Mouse (Mus musculus) heart, adult 18-20 months (tissue): ENCODE data around the gene Selenop. TPM values are rescaled to one million over a fixed set of nuclear protein-coding genes. Genes with fewer than 3 reads are reported as not detected.

Experiments used
- DNase-seq, 2 experiments: peaks; one replicate each; pipeline ENCODE4 v3.0.0; 2021 to 2022; ENCODE audit warnings: mixed read lengths in 1 of 2
- total RNA-seq, 2 experiments: library from RNA; stranded (reverse); gene quantifications; 2 replicates each; pipeline ENCODE4 v1.2.3; 2021

Selenop gene
- total RNA-seq, 2 experiments from 2014 or later, result 347 to 405 TPM

GRCm38 (mm10) chr15:3269996-3270645 is 1.8 kb downstream of the Selenop start:
- peak in 1 of 2 experiments; percentile 60 for DNase-seq

DNA sequence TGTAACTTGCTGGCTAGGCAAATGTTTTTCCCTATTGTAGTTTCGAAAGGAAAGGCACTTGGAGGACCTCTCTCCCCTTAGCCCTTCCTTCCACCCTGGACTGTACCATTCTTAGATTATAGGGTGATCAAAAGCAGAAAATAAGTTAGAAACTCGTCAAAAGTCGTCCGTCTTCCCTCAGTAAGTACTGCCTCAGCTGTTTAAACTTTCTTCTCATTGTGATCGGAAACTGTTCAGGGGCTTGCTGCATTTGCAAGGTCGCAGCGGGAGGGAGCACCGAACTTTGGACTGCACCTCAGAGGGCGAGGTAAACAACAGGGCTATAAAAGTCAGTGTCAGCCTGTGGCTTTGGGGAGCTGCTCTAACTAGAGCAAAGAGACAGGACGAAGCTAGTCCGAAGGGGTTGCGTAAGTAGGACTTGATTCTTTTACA is 2.3 kb downstream of the Selenop start:
- DNase-seq, result peak; percentile 94 to 97

GRCm38 (mm10) chr15:3271216-3271615 is 2.9 kb downstream of the Selenop start:
- DNase-seq, result peak; percentile 51 to 71

DNA sequence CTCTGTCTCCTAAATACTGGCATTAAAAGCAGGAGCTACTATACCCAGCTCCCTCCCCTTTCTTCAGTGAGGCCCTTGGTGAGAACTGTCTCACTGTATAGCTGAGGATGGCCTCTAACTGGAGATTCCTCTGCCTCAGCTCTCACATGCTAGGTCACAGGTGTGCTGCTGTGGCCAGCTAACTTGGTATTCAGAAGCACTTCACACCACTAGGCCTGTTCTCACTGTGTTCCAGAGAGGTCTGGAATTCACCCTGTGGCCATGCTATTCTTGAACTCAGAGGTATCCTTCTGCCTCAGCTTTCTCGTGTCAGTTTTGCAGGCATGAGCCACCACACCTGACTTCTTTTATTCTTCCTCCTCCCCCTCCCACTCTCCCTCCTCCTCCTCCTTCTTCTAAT is 4.8 kb downstream of the Selenop start:
- DNase-seq, result no peak

- DNase-seq, result no peak
Measured at GRCm38 (mm10) chr15:3277391-3277790, 9.0 kb downstream of the Selenop start.

DNA sequence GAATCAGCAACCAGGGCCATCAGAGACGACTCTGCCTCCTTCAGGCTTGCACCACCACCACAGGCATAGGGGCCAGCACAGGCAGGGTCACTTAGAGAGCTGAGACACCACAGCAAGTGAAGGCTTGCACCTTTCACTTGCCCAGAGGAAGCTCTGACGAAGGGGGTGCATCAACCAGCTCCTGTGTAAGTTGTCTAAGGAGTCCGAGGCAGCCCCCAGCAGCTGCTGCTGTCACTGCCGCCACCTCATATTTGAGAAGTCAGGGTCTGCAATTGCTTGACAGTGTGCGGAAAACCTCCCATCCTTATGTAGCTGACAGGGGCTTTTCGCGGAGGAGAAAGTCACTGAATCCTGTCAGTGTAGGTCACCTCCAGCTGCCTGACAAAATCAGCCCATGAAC is 10.9 kb downstream of the Selenop start:
- DNase-seq, result no peak

DNA sequence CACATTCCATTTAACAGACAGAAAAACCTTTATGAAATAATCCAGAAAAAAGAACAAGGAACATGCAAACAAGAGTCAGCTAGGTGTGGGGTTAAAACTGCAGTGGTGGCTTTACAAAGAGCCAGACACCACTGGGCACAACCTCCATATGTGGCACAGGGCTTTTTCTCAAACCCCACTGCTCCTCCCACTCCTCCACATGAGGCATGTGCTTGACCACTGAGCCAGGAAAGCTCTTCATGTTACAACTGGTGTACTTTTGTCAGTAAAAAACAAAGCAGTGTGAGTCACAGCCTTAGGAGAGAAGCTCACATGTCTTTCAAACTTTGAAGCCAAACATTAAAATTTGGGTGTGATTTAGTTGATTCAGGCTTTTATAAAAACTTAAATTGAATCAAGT is 12.9 kb downstream of the Selenop start:
- no peak for DNase-seq

DNA sequence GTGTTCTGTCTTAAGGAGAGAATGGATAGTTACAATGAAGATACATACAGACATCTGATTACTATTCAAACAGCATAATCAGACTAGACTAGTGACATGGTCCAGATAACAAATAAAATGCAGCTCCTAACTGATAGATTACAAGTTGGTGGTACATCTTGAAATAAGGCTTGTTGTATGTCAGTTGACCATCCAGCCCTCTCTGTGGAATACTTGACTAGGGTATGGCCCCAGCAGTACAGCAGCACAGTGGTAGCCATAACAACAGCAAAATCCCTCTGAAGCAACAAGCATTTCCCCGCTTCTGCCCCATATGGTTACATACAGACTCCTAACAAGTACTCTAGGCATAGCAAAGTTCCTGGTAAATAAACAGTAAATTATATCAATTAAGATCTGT is 13.4 kb downstream of the Selenop start:
- DNase-seq, result no peak

DNA sequence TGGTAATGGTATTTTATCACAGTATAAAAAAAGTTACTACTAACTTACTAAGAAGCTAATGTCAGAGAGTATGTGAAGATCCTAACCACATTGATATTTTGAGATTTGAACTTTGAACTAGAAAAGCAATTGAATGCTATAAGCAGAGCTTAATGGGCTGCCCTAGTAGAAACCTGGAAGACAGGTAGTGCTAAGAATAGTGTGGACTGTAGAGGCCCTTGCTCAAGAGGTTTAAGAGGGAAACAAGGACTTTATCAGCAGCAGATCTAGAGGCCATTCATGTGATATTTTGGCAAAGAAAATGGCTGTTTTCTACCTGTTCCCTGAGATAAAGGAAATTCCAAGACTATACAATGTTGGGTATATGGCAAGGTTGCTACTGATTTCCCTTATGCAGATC is 17.7 kb downstream of the Selenop start:
- no peak for DNase-seq

GRCm38 (mm10) chr15:3290435-3290834 is 22.1 kb downstream of the Selenop start:
- DNase-seq, result no peak

DNA sequence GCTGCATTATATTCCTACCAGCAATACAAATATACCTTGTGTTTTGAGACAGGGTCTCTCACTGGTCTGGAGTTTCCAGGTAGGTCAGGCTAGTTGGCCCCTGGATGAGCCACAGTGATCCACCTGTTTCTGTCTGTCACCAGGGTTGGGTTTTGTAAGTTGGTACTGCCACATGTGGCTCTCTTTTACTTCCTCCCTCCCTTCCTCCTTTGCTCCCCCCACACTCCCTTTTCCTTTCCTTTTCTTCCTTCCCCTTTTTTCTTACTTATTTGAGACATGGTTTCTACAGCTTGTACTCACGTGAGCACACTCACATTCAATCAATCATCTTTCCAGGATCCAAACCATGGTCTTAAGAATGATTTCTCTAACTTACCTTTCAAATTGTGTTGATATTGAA is 25.1 kb downstream of the Selenop start:
- DNase-seq, result no peak

GRCm38 (mm10) chr15:3295986-3296385 is 27.6 kb downstream of the Selenop start:
- DNase-seq, result no peak

DNA sequence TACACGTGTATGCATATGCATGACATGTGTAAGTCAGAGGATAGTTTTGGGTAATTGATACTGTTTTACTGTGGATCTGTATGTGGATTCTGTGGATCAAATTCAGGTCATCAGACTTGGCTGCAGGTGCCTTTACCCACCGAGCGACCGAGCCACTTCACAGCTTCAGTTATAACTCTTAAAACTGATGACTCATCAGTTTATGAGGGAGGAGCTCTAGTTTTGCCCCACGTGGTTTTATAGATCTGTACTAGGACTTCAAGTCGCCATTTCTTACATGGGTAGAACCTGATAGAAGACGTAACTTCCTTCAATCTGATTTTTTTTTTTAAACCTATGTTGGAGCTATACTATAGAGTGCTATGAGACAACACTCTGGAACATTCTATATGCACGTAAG is 29.3 kb downstream of the Selenop start:
- DNase-seq, result no peak

GRCm38 (mm10) chr15:3300361-3301100 is 32.2 kb downstream of the Selenop start:
- DNase-seq, result no peak

GRCm38 (mm10) chr15:3303426-3303825 is 35.1 kb downstream of the Selenop start, which contains the start of gene Ccdc152:
Ccdc152 (minus strand) TSS chr15:3303526.
- DNase-seq, result no peak

- no peak for DNase-seq
Measured at GRCm38 (mm10) chr15:3309856-3310255, 41.5 kb downstream of the Selenop start.

DNA sequence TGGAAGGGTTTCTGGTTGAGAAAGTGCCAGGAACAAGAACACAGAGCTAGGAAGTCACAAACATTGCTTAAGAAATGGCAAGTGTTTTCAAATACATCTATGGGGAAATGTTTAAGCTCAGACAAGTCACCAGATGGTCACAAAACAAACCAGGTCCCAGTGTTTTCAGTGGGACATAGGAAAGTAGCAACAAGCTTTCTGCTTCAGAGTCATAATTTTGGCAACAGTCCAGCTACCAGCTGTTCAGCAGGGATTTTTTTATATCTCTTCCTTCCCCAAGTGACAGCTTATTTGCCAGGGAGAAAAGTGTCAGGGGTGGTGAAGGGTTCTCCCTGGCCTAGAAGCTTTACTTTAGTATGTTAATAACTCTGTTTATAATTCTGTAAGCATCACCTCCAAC is 44.6 kb downstream of the Selenop start:
- DNase-seq, result peak; percentile 32 to 38

- DNase-seq, result no peak
Measured at GRCm38 (mm10) chr15:3316617-3317016, 48.3 kb downstream of the Selenop start.

- DNase-seq, result no peak
Measured at GRCm38 (mm10) chr15:3319929-3320328, 51.6 kb downstream of the Selenop start.

- no peak for DNase-seq
Measured at GRCm38 (mm10) chr15:3323041-3323440, 54.7 kb downstream of the Selenop start.
